Comparison of ENCODE assay signal across 15 mouse cellular contexts in the genomic region with DNA sequence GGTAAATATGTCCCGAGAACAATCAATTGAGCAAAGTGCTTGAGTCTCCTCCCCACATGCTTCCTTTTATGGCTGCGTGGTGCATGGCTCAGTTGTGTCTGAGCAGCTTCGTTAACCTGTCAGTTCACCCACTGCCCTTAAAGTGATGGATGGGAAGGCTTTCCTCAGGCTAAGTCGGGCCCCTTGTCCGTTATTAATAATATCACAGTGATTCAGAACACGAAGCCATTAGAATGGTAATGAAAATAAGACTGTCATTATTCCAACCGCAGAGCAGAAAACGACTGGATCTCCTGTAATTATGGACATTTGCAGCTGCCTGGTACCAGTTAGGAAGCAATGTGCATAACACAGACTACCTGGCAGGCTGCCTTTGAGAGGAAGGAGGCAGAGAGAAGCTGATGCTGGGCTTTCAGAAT.
A peak's percentile ranks its signal among the peaks of the same experiment; 100 is the strongest.
DNase-seq lines count a peak whose midpoint lies in the region; ATAC-seq and TF ChIP-seq lines count a peak whose summit lies in the region.
"Had no signal": no experiment of that assay in that cellular context is flagged by ENCODE, and none has a peak within 500 bp of the region (broad histone marks: within the 10 kb centered on the region; RNA-seq: fewer than 3 reads in every experiment).

No protein-coding gene starts in this region.

- CTCF ChIA-PET in Patski (lab: Charles Lee), result no interaction called here

- 42% methylated on average over 8 of the region's 8 CpGs for WGBS in hindbrain, embryonic 12.5 days
- WGBS in hindbrain, embryonic 10.5 days, result 64% methylated on average over 8 of the region's 8 CpGs
- WGBS in limb, embryonic 11.5 days, result 10% methylated on average over 8 of the region's 8 CpGs

- no peaks in the 10 kb centered on the region for H3K4me1 ChIP-seq in hindbrain, embryonic 12.5 days
- H3K4me1 ChIP-seq in hindbrain, embryonic 10.5 days (replicated peaks), result no peaks in the 10 kb centered on the region
- H3K4me1 ChIP-seq in limb, embryonic 11.5 days (ENCODE audit: control insufficient read depth, insufficient read depth, low read length), result no peaks in the 10 kb centered on the region
- H3K4me1 ChIP-seq: megakaryocyte, embryonic 14.5 days had no signal

- TF ChIP-seq CTCF in Patski (IDR thresholded peaks at IDR 0.05), result no peak
- no peak for TF ChIP-seq CTCF in brain, embryonic 14.5 days (IDR thresholded peaks at IDR 0.05; ENCODE audit: borderline replicate concordance, extremely low read depth, insufficient read depth, insufficient read length)

- intact Hi-C loops in gastrocnemius, postnatal 36 days (cut with DNase I), result no loop called here

- no peak overlapping the region for H3K4me3 ChIP-seq in hindbrain, embryonic 12.5 days
- H3K4me3 ChIP-seq in hindbrain, embryonic 10.5 days, result no peak overlapping the region
- H3K4me3 ChIP-seq in limb, embryonic 11.5 days (ENCODE audit: low read depth, low read length), result no peak overlapping the region
- H3K4me3 ChIP-seq: left cerebral cortex, adult 2 months; megakaryocyte, embryonic 14.5 days had no signal

- in situ Hi-C loops in Patski (cut with MboI; ENCODE audit: low pct_unique_long_range_greater_than_20kb), result no loop called here

- H3K9ac ChIP-seq in hindbrain, embryonic 12.5 days, result no peak overlapping the region
- no peak overlapping the region for H3K9ac ChIP-seq in limb, embryonic 11.5 days (ENCODE audit: low read length)

- POLR2A ChIA-PET in Patski (lab: Charles Lee), result no interaction called here

- no peaks in the 10 kb centered on the region for H3K27me3 ChIP-seq in hindbrain, embryonic 12.5 days
- H3K27me3 ChIP-seq in hindbrain, embryonic 10.5 days (ENCODE audit: insufficient read depth, poor library complexity, severe bottlenecking), result no peaks in the 10 kb centered on the region
- H3K27me3 ChIP-seq in Patski, result no peaks in the 10 kb centered on the region
- H3K27me3 ChIP-seq in limb, embryonic 11.5 days (ENCODE audit: control insufficient read depth, insufficient read depth, low read length), result no peaks in the 10 kb centered on the region
- H3K27me3 ChIP-seq: CH12.LX; megakaryocyte, embryonic 14.5 days had no signal

- no peak for TF ChIP-seq POLR2A in brain, embryonic 14.5 days (IDR thresholded peaks at IDR 0.05; ENCODE audit: borderline replicate concordance, extremely low read depth, insufficient read depth, insufficient read length, poor library complexity, severe bottlenecking)

- H3K9me3 ChIP-seq in hindbrain, embryonic 12.5 days (replicated peaks), result no peaks in the 10 kb centered on the region
- H3K9me3 ChIP-seq in hindbrain, embryonic 10.5 days, result no peaks in the 10 kb centered on the region
- no peaks in the 10 kb centered on the region for H3K9me3 ChIP-seq in limb, embryonic 11.5 days (ENCODE audit: control insufficient read depth, low read length)

- H3K36me3 ChIP-seq in hindbrain, embryonic 12.5 days, result no peaks in the 10 kb centered on the region
- no peaks in the 10 kb centered on the region for H3K36me3 ChIP-seq in hindbrain, embryonic 10.5 days
- no peaks in the 10 kb centered on the region for H3K36me3 ChIP-seq in limb, embryonic 11.5 days (ENCODE audit: control insufficient read depth, insufficient read depth, low read length)

- DNase-seq in hindbrain, embryonic 10.5 days (ENCODE audit: low spot score), result no peak
- peak; percentile 15 for DNase-seq in Patski (ENCODE audit: low read depth, low spot score)
- DNase-seq in brain, embryonic 14.5 days (ENCODE audit: low read depth), result peak; percentile 64
- peak; percentile 36 for DNase-seq in limb, embryonic 11.5 days (ENCODE audit: low spot score)
- DNase-seq in gastrocnemius, postnatal 36 days, result no peak
- no peak for DNase-seq in spleen, postnatal 4 days (ENCODE audit: low spot score in 2 of 2)
- DNase-seq: adrenal gland, postnatal 10 days; heart, adult 18-20 months; heart, postnatal 10 days; kidney, postnatal 36 days; spleen, adult 18-20 months had no signal

- ATAC-seq in hindbrain, embryonic 12.5 days (ENCODE audit: low FRiP score), result peak; percentile 87
- ATAC-seq in Patski, result no peak
- ATAC-seq in limb, embryonic 11.5 days (ENCODE audit: insufficient number of reproducible peaks, low FRiP score, low TSS enrichment, low read depth), result 0 out of 2 replicates have a peak, but pooled peaks have one; percentile 60

- peak overlapping the region; percentile 77 for H3K27ac ChIP-seq in hindbrain, embryonic 12.5 days
- no peak overlapping the region for H3K27ac ChIP-seq in hindbrain, embryonic 10.5 days
- H3K27ac ChIP-seq in limb, embryonic 11.5 days (replicated peaks; ENCODE audit: low read depth, low read length), result no peak overlapping the region
- H3K27ac ChIP-seq: left cerebral cortex, adult 2 months had no signal

- H3K4me2 ChIP-seq in hindbrain, embryonic 12.5 days (replicated peaks), result no peak overlapping the region
- H3K4me2 ChIP-seq in limb, embryonic 11.5 days (ENCODE audit: low read depth, severe bottlenecking), result no peak overlapping the region

Comparison
In these comparisons a context has a peak if more than half of its experiments do, and no peak if none do; other contexts are left out.
1. DNase-seq: peak in Patski (single experiment), brain, embryonic 14.5 days (single experiment) and limb, embryonic 11.5 days (single experiment); none in hindbrain, embryonic 10.5 days (single experiment), gastrocnemius, postnatal 36 days (0 of 2) and spleen, postnatal 4 days (0 of 2).